Mouse (Mus musculus) limb, embryonic 11.5 days (tissue): ENCODE measurements at regions not wholly inside any gene's neighbourhood (a gene's known extent, or its start where the extent isn't known, plus 50 kb on each side); places are given as distances from the start of the nearest gene placed in this dataset.
"Not testable (repeated sequence)": the region's sequence is repeated elsewhere in the genome, so short reads cannot be mapped to it uniquely, and the experiment has no call there.

Experiments used
- ATAC-seq: fragments of 200-750 bp; cut with Nextera tagmentation; 2 replicates; pipeline ENCODE4 v1.8.0; 2017; ENCODE audit warnings: low read depth; ENCODE audit not compliant: insufficient number of reproducible peaks, low FRiP score, low TSS enrichment
- DNase-seq: peaks from one replicate; pipeline ENCODE4 v3.0.0-alpha.2; 2015; ENCODE audit warnings: low spot score
- H3K27ac ChIP-seq: fragments of 300-500 bp; sonication (generic); replicated peaks from 2 replicates; pipeline ENCODE4 v1.5.1; 2014; ENCODE audit warnings: low read depth, mild to moderate bottlenecking, low read length
- H3K27me3 ChIP-seq: fragments of 300-500 bp; sonication (generic); 2 replicates; pipeline ENCODE4 v1.6.1; 2014; ENCODE audit warnings: mild to moderate bottlenecking, low read length, mixed read lengths; ENCODE audit not compliant: control insufficient read depth, insufficient read depth
- H3K36me3 ChIP-seq: fragments of 300-500 bp; sonication (generic); 2 replicates; pipeline ENCODE4 v1.6.1; 2014; ENCODE audit warnings: mild to moderate bottlenecking, low read length, moderate library complexity, mixed read lengths; ENCODE audit not compliant: control insufficient read depth, insufficient read depth
- H3K4me1 ChIP-seq: fragments of 300-500 bp; sonication (generic); 2 replicates; pipeline ENCODE4 v1.6.1; 2014; ENCODE audit warnings: low read length, mixed read lengths; ENCODE audit not compliant: control insufficient read depth, insufficient read depth
- H3K4me2 ChIP-seq: fragments of 300-500 bp; sonication (generic); 2 replicates; pipeline ENCODE4 v1.6.1; 2014; ENCODE audit warnings: low read depth, mild to moderate bottlenecking, moderate library complexity; ENCODE audit not compliant: severe bottlenecking
- H3K4me3 ChIP-seq: fragments of 300-500 bp; sonication (generic); 2 replicates; pipeline ENCODE4 v1.5.1; 2014; ENCODE audit warnings: low read depth, low read length
- H3K9ac ChIP-seq: fragments of 300-500 bp; sonication (generic); 2 replicates; pipeline ENCODE4 v1.6.1; 2014; ENCODE audit warnings: mild to moderate bottlenecking, low read length
- H3K9me3 ChIP-seq: fragments of 300-500 bp; sonication (generic); 2 replicates; pipeline ENCODE4 v1.6.1; 2016; ENCODE audit warnings: low read length; ENCODE audit not compliant: control insufficient read depth
- WGBS: fragments of 180-500 bp; shearing (Covaris S2); extraction: QIAGEN DNeasy Blood & Tissue Kit; methylation state at CpG from one replicate; pipeline ENCODE4 v1.1.7; 2014; 5-methylcytosine and 5-hydroxymethylcytosine counted together

- H3K27ac ChIP-seq, result no peak overlapping the region
- no peaks in the 10 kb centered on the region for H3K9me3 ChIP-seq
- H3K9ac ChIP-seq, result no peak overlapping the region
- 0 out of 2 replicates have a peak, but pooled peaks cover 2% of the 10 kb centered on the region for H3K4me1 ChIP-seq
- H3K36me3 ChIP-seq, result no peaks in the 10 kb centered on the region
- H3K4me3 ChIP-seq, result no peak overlapping the region
- DNase-seq (peak; percentile 85), ATAC-seq (0 out of 2 replicates have a peak, but pooled peaks have one; percentile 55)
- WGBS, result 10% methylated on average over 17 of the region's 17 CpGs
- peak overlapping the region; percentile 33; the same call in 1 of the 2 replicates for H3K4me2 ChIP-seq
- no peaks in the 10 kb centered on the region for H3K27me3 ChIP-seq
These were observed 134.5 kb downstream of the Dicer1 start for GRCm38 (mm10) chr12:104617111-104617725.

- H3K36me3 ChIP-seq, result no peaks in the 10 kb centered on the region
- H3K9me3 ChIP-seq, result no peaks in the 10 kb centered on the region
- H3K27me3 ChIP-seq, result no peaks in the 10 kb centered on the region
- no peak overlapping the region for H3K27ac ChIP-seq
- 71% methylated on average over 8 of the region's 8 CpGs for WGBS
- H3K9ac ChIP-seq, result no peak overlapping the region
- DNase-seq, result no peak
- no peak overlapping the region for H3K4me2 ChIP-seq
- peaks cover 5% of the 10 kb centered on the region; the same call in 1 of the 2 replicates for H3K4me1 ChIP-seq
- no peak overlapping the region for H3K4me3 ChIP-seq
- no peak; the same call in 1 of the 2 replicates for ATAC-seq
These were observed 137.5 kb downstream of the Dicer1 start for GRCm38 (mm10) chr12:104614240-104614639.

- H3K4me1 ChIP-seq, result peaks cover 9% of the 10 kb centered on the region
- H3K4me3 ChIP-seq, result no peak overlapping the region
- no peaks in the 10 kb centered on the region for H3K36me3 ChIP-seq
- whole genome bisulfite sequencing, result 36% methylated on average over 19 of the region's 19 CpGs
- H3K4me2 ChIP-seq, result no peak overlapping the region
- H3K9ac ChIP-seq, result no peak overlapping the region
- 0 out of 2 replicates have a peak overlapping the region, but pooled peaks have one; percentile 42 for H3K27ac ChIP-seq
- ATAC-seq, result no peak
- H3K9me3 ChIP-seq, result no peaks in the 10 kb centered on the region
- 0 out of 2 replicates have a peak, but pooled peaks cover 2% of the 10 kb centered on the region for H3K27me3 ChIP-seq
- no peak for DNase-seq
These were observed 136.6 kb upstream of the Gsc start for GRCm38 (mm10) chr12:104609767-104610166.

DNA sequence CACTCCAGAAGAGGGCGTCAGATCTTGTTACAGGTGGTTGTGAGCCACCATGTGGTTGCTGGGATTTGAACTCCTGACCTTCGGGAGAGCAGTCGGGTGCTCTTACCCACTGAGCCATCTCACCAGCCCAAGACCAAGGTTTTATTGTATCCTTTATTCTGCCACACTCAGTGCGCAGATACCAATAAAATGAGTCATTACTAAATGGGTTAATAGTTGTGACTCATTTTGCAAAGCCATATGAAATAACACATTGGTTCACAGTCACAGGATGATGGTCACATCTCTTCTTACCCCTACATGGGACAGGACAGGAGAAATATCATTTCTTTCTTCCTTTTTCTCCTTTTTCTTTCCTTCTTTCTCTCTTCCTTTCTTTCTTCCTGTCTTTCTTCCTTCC, 135.8 kb upstream of the Gsc start:
- WGBS, result 74% methylated on average over 4 of the region's 4 CpGs
- H3K36me3 ChIP-seq, H3K4me1 ChIP-seq, H3K9ac ChIP-seq, DNase-seq, H3K27ac ChIP-seq, H3K9me3 ChIP-seq, H3K27me3 ChIP-seq, ATAC-seq, H3K4me2 ChIP-seq, H3K4me3 ChIP-seq: not testable (repeated sequence)

DNA sequence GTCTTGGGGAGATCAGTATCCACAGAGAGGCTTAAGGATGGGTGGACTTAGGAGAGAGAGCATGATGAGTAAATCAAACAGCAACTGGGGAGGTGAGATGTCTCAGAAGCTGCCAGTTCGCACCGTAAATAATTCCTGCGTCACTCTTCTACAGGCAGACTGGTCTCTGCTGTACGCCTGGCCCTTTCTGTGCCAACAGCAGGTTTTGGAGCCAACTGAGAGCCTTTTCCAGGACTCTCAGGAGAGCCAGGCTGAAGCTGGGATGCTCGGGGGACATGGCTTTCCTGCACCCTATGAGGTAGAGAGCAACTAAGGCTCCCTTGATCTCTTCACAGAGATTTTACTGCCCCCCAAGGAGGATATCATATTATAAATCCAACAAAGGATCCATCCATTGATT, 134.3 kb upstream of the Gsc start:
- Histone ChIP-seq H3K27me3 (0 out of 2 replicates have a peak, but pooled peaks cover 2% of the 10 kb centered on the region), H3K36me3 (no peaks in the 10 kb centered on the region), H3K4me1 (peaks cover 7% of the 10 kb centered on the region), H3K4me3 (no peak overlapping the region), H3K9me3 (no peaks in the 10 kb centered on the region), H3K27ac (no peak overlapping the region), H3K4me2 (no peak overlapping the region), H3K9ac (no peak overlapping the region)
- ATAC-seq (no peak), DNase-seq (no peak)
- WGBS, result 79% methylated on average over 5 of the region's 5 CpGs

- Histone ChIP-seq H3K4me1 (peaks cover 7% of the 10 kb centered on the region), H3K4me3 (no peak overlapping the region), H3K9me3 (no peaks in the 10 kb centered on the region), H3K4me2 (peak overlapping the region; percentile 8; the same call in 1 of the 2 replicates), H3K9ac (no peak overlapping the region), H3K27me3 (0 out of 2 replicates have a peak, but pooled peaks cover 2% of the 10 kb centered on the region), H3K36me3 (no peaks in the 10 kb centered on the region), H3K27ac (0 out of 2 replicates have a peak overlapping the region, but pooled peaks have one; percentile 18)
- peak; percentile 68 for DNase-seq
- no peak for ATAC-seq
- 31% methylated on average over 24 of the region's 24 CpGs for WGBS
These were observed 132.6 kb upstream of the Gsc start for GRCm38 (mm10) chr12:104605535-104606399.

DNA sequence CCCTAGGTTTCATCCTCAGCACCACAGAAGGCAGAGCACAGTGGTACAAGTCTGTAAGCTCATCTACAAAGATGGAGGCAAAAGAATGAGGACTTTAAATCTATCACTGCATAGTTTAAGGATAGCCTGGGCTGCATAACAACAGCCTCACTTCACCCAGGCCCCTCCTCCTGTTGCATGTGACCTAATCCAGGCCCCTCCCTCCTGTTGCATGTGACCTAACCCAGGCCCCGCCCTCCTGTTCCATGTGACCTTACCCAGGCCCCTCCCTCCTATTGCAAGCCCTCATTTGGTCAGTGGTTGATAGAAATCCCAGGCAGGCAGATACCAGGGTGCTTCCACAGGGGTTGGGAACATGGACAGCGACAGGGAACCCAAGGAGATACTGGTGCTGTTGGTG, 124.9 kb upstream of the Gsc start:
- H3K9ac ChIP-seq, result no peak overlapping the region
- no peak overlapping the region for H3K4me2 ChIP-seq
- H3K27me3 ChIP-seq, result no peaks in the 10 kb centered on the region
- H3K9me3 ChIP-seq, result no peaks in the 10 kb centered on the region
- peaks cover 5% of the 10 kb centered on the region for H3K4me1 ChIP-seq
- H3K27ac ChIP-seq, result no peak overlapping the region
- H3K36me3 ChIP-seq, result no peaks in the 10 kb centered on the region
- DNase-seq (no peak), ATAC-seq (no peak)
- no peak overlapping the region for H3K4me3 ChIP-seq
- WGBS, result 74% methylated on average over 2 of the region's 2 CpGs

DNA sequence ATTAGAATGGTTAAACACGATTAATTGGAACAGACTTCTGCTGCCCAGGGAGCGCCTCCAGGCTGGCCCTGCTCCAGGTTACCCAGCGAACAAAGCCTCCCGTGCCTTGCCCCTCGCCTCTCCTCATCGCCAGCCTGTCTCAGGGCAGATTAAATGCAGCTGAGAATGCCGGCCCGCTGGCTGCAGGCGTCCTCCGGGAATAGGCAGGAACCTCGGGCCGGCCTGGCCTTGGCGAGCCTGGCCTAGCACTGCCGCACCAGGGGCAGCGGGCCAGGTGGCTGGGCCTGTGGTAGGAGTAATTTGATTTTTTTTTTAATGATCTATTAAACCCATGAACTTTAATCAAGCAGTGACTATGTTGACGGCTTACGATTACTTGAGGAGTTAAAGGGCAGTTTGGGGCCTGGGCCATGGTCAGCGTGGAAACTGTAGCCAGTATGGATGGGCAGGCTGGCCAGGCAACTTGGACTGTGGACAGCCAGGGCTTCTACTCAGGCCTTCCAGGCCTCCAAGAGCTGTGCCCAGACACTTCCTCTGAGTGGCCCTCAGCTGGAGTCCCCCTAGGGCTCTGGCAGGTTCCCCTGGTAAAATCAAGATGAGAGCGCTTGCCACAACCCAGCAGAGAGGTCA, 120.5 kb upstream of the Gsc start:
- DNase-seq (peak; percentile 87), ATAC-seq (peak; percentile 69)
- Histone ChIP-seq H3K9ac (peak overlapping the region; percentile 37; the same call in 1 of the 2 replicates), H3K4me1 (peaks cover 12% of the 10 kb centered on the region), H3K9me3 (no peaks in the 10 kb centered on the region), H3K27me3 (no peaks in the 10 kb centered on the region), H3K27ac (peak overlapping the region; percentile 73), H3K4me2 (peak overlapping the region; percentile 12; the same call in 1 of the 2 replicates), H3K36me3 (no peaks in the 10 kb centered on the region), H3K4me3 (no peak overlapping the region)
- WGBS, result 15% methylated on average over 19 of the region's 19 CpGs
